Mouse (Mus musculus): ENCODE data around the gene Ubl4b. TPM values are rescaled to one million over a fixed set of nuclear protein-coding genes. Genes with fewer than 3 reads are reported as not detected.

The Ubl4b gene
- polyA plus RNA-seq, 2 experiments, result not detected

DNA sequence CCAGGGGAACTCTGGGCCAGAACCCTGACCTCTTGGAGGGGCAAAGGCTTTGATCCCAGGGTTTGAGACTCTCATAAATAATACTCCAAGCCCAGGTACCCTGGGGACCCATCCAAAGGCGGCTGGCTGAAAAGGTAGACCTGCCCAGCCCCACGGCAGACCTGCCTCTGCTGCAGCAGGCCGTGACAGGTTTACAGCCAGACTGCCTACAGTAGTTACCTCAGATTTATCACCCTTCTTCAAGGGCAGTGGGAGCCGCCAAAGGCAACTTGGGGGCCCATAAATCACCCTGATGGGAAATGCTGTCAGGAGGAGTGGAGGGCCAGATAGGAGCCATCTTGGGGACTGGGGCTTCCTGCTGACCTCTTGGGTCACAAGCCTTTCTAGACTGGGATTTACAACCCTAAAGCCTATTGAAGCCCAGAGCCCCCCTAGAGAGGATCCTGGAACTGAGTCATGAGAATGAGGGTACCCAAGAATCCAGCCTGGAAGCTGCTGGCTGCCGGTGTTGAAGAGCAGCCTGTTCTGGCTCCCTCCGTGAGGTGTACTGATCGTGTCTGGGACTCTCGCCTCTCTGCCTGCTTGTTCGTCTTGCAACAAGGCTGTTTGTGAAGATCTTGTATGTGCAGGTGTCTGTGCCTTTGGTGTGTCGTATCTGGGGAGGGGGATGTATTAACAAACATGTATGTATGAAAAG is 9.0 kb downstream of the Ubl4b start:
- Histone ChIP-seq H3K36me3 (replicated peaks; ENCODE audit: control insufficient read depth, insufficient read depth, low read depth) (no peaks in the 10 kb centered on the region), H3K9ac (replicated peaks) (no peak overlapping the region), H3K27ac (no peak overlapping the region), H3K9me3 (ENCODE audit: control insufficient read depth, low read length) (no peaks in the 10 kb centered on the region), H3K4me2 (ENCODE audit: low read depth) (no peak overlapping the region), H3K4me3 (ENCODE audit: insufficient read depth in 1 of 2, low read depth in 2 of 2, low read length in 2 of 2) (no peak overlapping the region), H3K27me3 (ENCODE audit: control insufficient read depth, insufficient read depth, low read length) (no peaks in the 10 kb centered on the region), H3K4me1 (replicated peaks; ENCODE audit: control insufficient read depth in 2 of 2, insufficient read depth in 2 of 2, low read length in 1 of 2) (no peaks in the 10 kb centered on the region)
- WGBS (ENCODE audit: insufficient replicate concordance), result 46% methylated on average over 10 of the region's 10 CpGs
- DNase-seq (ENCODE audit: low read depth in 3 of 3, low spot score in 3 of 3) (no peak), ATAC-seq (ENCODE audit: insufficient read depth) (no peak)
- TF ChIP-seq EP300 (IDR thresholded peaks at IDR 0.05; ENCODE audit: low read depth) (no peak), CTCF (IDR thresholded peaks at IDR 0.05; ENCODE audit: low read depth) (no peak)

DNA sequence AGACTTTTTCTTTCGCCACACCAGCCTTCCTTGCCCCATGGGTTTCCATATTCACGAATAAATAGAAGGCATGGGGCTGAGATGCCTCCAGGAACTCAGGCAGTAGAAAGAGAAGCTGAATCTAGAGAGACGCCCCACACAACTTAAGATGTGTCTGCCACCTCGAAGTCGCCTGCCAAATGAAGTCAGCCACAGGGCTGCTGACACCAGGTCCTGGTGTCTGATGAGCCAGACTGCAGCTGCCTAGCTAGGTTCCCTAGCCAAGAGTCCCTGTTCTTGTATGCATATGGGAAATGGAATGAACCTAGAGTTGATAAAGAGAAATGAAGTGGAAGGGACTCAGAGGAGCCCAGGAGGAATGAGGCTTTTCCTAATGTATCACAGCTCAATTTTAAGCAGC is 9.6 kb downstream of the Ubl4b start:
- H3K4me2 ChIP-seq (ENCODE audit: low read depth), result no peak overlapping the region
- H3K9me3 ChIP-seq (ENCODE audit: control insufficient read depth, low read length), result no peaks in the 10 kb centered on the region
- H3K9ac ChIP-seq (replicated peaks), result no peak overlapping the region
- ATAC-seq (ENCODE audit: insufficient read depth), result no peak
- TF ChIP-seq CTCF (IDR thresholded peaks at IDR 0.05; ENCODE audit: low read depth), result no peak
- TF ChIP-seq EP300 (IDR thresholded peaks at IDR 0.05; ENCODE audit: low read depth), result no peak
- 40% methylated on average over 5 of the region's 5 CpGs for WGBS (ENCODE audit: insufficient replicate concordance)
- no peak overlapping the region for H3K27ac ChIP-seq
- no peak overlapping the region for H3K4me3 ChIP-seq (ENCODE audit: insufficient read depth in 1 of 2, low read depth in 2 of 2, low read length in 2 of 2)
- H3K27me3 ChIP-seq (ENCODE audit: control insufficient read depth, insufficient read depth, low read length), result no peaks in the 10 kb centered on the region
- DNase-seq (ENCODE audit: low read depth in 3 of 3, low spot score in 3 of 3), result no peak
- no peaks in the 10 kb centered on the region for H3K4me1 ChIP-seq (replicated peaks; ENCODE audit: control insufficient read depth in 2 of 2, insufficient read depth in 2 of 2, low read length in 1 of 2)
- H3K36me3 ChIP-seq (replicated peaks; ENCODE audit: control insufficient read depth, insufficient read depth, low read depth), result no peaks in the 10 kb centered on the region

DNA sequence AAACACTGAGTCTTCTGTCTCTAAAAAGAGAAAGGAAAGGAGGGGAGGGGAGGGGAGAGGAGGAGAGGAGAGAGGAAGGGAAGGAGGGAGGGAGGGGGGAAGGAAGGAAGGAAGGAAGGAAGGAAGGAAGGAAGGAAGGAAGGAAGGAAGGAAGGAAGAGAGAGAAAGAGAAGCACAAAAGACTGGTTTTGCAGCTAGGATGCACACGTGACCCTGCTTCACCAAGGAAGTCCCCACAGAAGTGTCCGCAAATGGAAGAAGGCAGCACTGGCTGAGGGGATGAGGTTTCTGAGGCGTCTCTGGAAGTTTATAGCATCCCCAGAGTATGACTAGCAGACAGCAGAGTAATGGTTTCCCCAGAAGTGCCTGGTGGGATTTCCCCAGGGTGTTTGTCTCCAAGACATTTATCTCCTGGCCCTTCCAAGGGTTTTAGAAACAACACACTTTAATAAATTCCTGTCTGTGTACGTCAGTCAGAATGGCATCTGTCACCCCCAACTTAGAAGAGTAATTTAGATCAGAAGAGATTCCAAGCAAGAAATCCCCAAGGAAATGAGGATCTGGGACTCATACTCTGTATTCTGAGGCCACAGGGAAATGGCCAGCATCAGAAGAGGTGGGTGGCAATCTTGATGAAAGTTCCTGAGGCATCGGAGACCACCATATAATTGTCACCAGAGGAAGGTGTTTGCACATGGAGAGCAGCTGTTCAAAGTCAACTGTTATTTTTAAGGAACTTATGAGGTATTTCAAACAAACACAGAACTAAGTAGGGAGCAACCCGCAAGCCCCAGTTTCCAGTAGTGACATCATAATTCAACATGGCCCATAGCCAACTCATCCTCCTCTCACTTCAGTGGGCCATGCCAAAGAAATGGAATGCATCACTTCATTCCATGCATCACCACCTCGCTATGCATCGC is 11.5 kb downstream of the Ubl4b start:
- TF ChIP-seq EP300 (IDR thresholded peaks at IDR 0.05; ENCODE audit: low read depth), result no peak
- no peak for TF ChIP-seq CTCF (IDR thresholded peaks at IDR 0.05; ENCODE audit: low read depth)
- Histone ChIP-seq H3K4me1 (replicated peaks; ENCODE audit: control insufficient read depth in 2 of 2, insufficient read depth in 2 of 2, low read length in 1 of 2) (no peaks in the 10 kb centered on the region), H3K9ac (replicated peaks) (no peak overlapping the region), H3K36me3 (replicated peaks; ENCODE audit: control insufficient read depth, insufficient read depth, low read depth) (no peaks in the 10 kb centered on the region), H3K9me3 (ENCODE audit: control insufficient read depth, low read length) (no peaks in the 10 kb centered on the region), H3K27ac (no peak overlapping the region), H3K4me2 (ENCODE audit: low read depth) (no peak overlapping the region), H3K27me3 (ENCODE audit: control insufficient read depth, insufficient read depth, low read length) (no peaks in the 10 kb centered on the region), H3K4me3 (ENCODE audit: insufficient read depth in 1 of 2, low read depth in 2 of 2, low read length in 2 of 2) (no peak overlapping the region)
- WGBS (ENCODE audit: insufficient replicate concordance), result 61% methylated on average over 8 of the region's 8 CpGs
- ATAC-seq (ENCODE audit: insufficient read depth) (no peak), DNase-seq (ENCODE audit: low read depth in 3 of 3, low spot score in 3 of 3) (no peak)

DNA sequence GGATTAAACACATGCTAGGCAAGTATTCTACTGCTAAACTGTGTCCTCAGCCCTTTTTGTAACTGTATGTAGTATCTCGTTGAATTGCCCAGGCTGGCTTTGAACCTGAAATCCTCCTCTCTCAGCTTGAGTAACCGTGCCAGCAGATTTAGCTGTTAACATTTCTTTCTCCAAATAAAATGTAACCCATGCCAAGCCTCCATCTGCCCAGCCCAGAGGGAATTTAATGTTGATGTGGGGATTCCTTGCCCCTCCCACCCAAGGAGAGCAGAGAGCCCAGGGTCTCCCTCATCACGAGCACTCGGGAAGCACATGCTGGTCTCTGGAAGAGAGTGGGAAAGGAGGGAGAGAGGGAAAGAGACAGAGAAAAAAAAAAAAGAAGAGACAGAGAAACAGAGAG is 12.3 kb downstream of the Ubl4b start:
- H3K27ac ChIP-seq, result no peak overlapping the region
- TF ChIP-seq EP300 (IDR thresholded peaks at IDR 0.05; ENCODE audit: low read depth), result no peak
- TF ChIP-seq CTCF (IDR thresholded peaks at IDR 0.05; ENCODE audit: low read depth), result no peak
- 42% methylated on average over 4 of the region's 4 CpGs for WGBS (ENCODE audit: insufficient replicate concordance)
- H3K4me3 ChIP-seq (ENCODE audit: insufficient read depth in 1 of 2, low read depth in 2 of 2, low read length in 2 of 2), result no peak overlapping the region
- no peak overlapping the region for H3K9ac ChIP-seq (replicated peaks)
- no peaks in the 10 kb centered on the region for H3K4me1 ChIP-seq (replicated peaks; ENCODE audit: control insufficient read depth in 2 of 2, insufficient read depth in 2 of 2, low read length in 1 of 2)
- H3K4me2 ChIP-seq (ENCODE audit: low read depth), result no peak overlapping the region
- H3K36me3 ChIP-seq (replicated peaks; ENCODE audit: control insufficient read depth, insufficient read depth, low read depth), result no peaks in the 10 kb centered on the region
- H3K27me3 ChIP-seq (ENCODE audit: control insufficient read depth, insufficient read depth, low read length), result no peaks in the 10 kb centered on the region
- no peaks in the 10 kb centered on the region for H3K9me3 ChIP-seq (ENCODE audit: control insufficient read depth, low read length)
- DNase-seq (ENCODE audit: low read depth in 3 of 3, low spot score in 3 of 3), result no peak
- ATAC-seq (ENCODE audit: insufficient read depth), result no peak

DNA sequence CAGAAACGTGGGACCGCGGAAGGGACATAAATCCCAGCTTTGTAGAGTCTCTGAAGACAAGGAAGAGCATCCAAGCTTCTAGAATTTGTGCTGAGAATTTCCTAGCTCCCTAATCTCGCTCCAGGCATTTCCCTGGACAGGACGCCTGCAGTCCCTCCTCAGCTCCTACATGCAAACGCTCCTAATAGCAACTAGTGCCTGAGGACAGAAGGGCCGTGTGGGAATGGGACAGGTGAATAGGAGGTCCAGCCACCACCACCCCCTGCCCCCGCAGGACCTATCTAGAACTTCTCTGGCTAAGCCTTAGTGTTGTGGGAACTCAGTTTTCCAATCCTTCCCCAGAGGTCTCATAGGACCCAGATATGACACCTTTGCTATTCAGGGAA is 17.4 kb downstream of the Ubl4b start:
- no peak for TF ChIP-seq EP300 (IDR thresholded peaks at IDR 0.05; ENCODE audit: low read depth)
- no peak for TF ChIP-seq CTCF (IDR thresholded peaks at IDR 0.05; ENCODE audit: low read depth)
- H3K9me3 ChIP-seq (ENCODE audit: control insufficient read depth, low read length), result no peaks in the 10 kb centered on the region
- ATAC-seq (ENCODE audit: insufficient read depth) (no peak), DNase-seq (ENCODE audit: low read depth in 3 of 3, low spot score in 3 of 3) (no peak)
- H3K4me1 ChIP-seq (replicated peaks; ENCODE audit: control insufficient read depth in 2 of 2, insufficient read depth in 2 of 2, low read length in 1 of 2), result no peaks in the 10 kb centered on the region
- H3K27me3 ChIP-seq (ENCODE audit: control insufficient read depth, insufficient read depth, low read length), result no peaks in the 10 kb centered on the region
- whole genome bisulfite sequencing (ENCODE audit: insufficient replicate concordance), result 27% methylated on average over 8 of the region's 8 CpGs
- no peaks in the 10 kb centered on the region for H3K36me3 ChIP-seq (replicated peaks; ENCODE audit: control insufficient read depth, insufficient read depth, low read depth)
- no peak overlapping the region for H3K27ac ChIP-seq
- no peak overlapping the region for H3K9ac ChIP-seq (replicated peaks)
- H3K4me3 ChIP-seq (ENCODE audit: insufficient read depth in 1 of 2, low read depth in 2 of 2, low read length in 2 of 2), result no peak overlapping the region
- H3K4me2 ChIP-seq (ENCODE audit: low read depth), result no peak overlapping the region

Data from liver, embryonic 14.5 days (tissue).